Mouse (Mus musculus) B cell, adult 2 months (primary cell): ENCODE data around the gene Pid1.

ENCODE experiments used
- DNase-seq, 2 experiments: peaks; one replicate each; pipeline ENCODE4 v3.0.0; 2022

The Pid1 gene

DNA sequence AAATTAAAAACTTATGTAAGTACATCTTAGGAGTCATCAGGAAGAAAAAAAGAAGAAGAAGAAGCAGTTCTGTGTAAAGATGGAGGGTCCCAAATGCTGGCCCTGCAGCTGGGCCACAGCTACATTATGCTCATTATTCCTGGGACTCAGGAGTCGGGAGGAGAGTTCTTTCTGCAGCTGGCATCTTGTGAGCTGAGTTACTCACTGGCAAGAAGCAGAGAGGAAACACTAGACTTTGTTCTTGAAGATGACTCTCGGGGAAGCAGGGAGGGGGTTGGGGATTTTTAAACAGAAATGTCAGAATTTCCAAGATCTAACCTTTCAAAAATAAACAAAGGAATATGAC lies 208.4 kb downstream of the Pid1 start:
- DNase-seq, result no peak

DNA sequence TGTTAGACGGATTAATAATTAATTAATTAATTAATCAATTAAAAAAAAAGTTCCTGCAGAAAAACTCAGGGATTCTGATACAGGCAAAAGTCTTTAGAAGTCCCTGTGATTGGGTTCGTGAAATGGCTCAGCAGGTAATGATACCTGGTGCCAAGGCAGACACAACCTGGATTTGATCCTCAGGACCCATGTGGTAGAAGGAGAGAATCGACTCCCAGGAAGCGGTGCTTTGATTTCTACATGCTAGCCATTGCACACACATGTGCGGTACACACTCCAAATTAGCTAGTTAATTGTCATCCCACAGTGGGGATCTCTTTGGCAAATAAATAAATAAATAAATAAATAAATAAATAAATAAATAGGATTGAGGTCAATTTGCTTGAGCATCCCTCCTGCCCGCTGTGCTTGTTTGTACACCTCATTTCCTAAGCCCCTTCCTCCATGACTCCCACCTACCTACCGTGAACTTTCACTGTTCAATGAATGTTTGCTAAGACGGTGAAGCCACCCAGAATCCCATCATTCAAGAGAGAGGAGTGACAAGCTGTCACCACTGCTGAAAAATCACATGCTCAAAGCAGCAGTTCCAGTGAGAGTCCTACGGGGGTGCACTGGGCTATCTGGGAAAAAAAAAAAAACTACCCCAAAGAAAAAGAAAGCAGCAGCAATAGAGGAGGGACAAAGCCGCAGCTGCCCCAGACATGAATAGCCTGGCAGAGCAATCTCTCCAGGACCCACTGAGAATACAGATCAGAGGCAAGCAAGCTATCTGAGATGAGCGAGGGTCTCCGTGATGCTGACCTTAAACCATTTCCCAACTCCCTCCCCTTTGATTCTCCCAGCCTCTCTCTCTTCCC lies 209.0 kb downstream of the Pid1 start:
- DNase-seq, result no peak

- DNase-seq, result no peak
These were observed 210.0 kb downstream of the Pid1 start for GRCm38 (mm10) chr1:84153943-84154342.

- no peak for DNase-seq
These were observed 222.4 kb downstream of the Pid1 start for GRCm38 (mm10) chr1:84141561-84141960.

DNA sequence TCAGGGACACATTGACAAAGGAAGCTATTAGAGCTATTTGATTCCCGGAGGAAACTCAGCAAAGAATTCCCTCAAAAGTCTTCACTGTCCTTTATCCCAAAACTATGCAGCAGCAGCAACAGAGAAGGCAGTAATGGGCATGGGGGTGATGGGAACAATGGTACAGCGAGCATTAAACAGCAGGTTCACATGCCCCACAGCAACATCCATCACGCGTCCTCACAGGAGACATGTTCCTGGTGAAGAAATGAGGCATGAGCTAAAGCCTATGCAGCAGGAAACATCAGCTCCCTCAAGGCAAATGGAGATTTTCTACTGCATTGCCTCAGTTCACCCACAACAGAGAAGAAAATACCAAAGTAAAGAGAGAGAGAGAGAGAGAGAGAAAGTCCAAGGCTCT lies 231.5 kb downstream of the Pid1 start:
- no peak for DNase-seq

- DNase-seq, result no peak
These were observed 232.2 kb downstream of the Pid1 start for GRCm38 (mm10) chr1:84131799-84132198.

- no peak for DNase-seq
These were observed 235.5 kb downstream of the Pid1 start for GRCm38 (mm10) chr1:84128510-84128909.

DNA sequence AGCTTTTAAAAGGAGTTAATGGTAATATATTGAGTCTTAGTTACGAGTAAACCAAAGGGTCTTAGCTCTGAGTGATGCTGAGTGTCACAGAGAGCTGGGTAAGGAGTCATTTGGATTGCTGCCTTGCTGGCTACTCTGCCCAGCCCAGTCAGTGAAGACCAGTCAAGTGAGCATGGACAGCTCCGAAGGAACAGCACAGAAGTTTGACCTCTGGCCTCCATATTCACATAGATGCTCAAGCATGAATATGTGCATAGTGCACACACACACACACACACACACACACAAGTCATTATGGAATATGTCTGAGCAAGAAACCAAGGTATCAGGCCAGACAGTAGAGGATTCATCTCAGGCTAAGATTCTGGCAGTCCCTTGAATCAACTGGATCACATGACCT lies 244.7 kb downstream of the Pid1 start:
- DNase-seq, result no peak

GRCm38 (mm10) chr1:84106756-84107155 lies 257.2 kb downstream of the Pid1 start:
- no peak for DNase-seq

GRCm38 (mm10) chr1:84102052-84102451 lies 261.9 kb downstream of the Pid1 start:
- no peak for DNase-seq

DNA sequence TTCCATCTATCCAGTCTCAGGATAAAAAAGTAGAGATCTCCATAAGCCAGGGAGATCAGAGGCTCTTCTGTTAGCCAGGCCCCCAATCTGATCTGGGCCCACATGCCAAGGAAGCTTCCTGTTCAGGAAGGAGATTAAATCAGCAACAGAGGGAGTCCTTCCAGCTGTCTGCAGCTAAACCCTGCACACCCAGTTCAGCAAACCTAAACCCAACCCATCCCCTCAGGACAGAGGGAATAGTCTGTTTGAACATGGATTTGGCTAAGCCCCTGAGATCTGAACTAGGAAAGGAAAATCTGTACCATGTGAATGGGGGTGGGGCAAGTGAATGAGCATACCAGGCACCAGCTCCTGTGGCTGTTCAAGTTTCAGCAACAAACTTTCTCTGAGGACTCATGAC lies 266.6 kb downstream of the Pid1 start:
- DNase-seq, result no peak

- no peak for DNase-seq
These were observed 270.7 kb downstream of the Pid1 start for GRCm38 (mm10) chr1:84093291-84093690.

GRCm38 (mm10) chr1:84089664-84090063 lies 274.3 kb downstream of the Pid1 start:
- DNase-seq, result no peak

DNA sequence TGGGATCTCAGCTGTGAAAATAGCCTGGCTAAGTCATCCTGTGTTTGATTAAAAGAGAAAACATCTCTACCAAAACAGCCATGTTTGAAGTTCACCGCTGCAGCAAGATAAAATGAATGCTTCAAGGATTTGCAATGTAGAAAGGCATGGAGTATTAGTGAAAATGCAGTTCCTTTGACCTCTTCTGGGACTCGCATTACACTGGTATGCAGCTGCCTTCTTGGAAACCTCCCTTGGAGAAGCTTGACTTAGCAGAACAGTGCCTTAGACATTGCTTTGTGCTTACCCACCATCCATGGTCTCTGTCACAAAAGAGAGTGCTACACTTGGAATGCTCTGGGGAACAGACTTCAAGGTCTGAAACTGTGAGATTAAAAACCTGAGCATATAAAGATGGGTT lies 276.0 kb downstream of the Pid1 start:
- no peak for DNase-seq

- no peak for DNase-seq
These were observed 276.7 kb downstream of the Pid1 start for GRCm38 (mm10) chr1:84087325-84087724.

GRCm38 (mm10) chr1:84086486-84086885 lies 277.5 kb downstream of the Pid1 start:
- no peak for DNase-seq

DNA sequence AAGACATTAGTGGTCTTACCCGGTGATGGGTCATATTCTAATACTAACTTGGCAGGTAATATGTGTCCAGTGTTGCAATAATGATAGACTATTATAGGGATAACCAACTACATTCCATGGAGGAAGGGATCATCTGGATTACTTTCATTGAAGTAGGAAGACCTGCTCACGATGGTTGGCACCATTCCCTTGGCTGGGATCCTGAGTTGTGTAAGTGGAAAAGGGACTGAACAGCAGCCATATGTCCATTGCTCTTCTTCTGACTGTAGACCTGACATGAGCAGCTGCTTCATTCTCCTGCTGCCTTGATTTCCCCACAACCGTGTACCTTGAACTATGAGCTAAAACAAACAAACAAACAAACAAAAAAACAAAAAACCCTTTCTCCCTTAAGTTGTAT lies 278.6 kb downstream of the Pid1 start:
- no peak for DNase-seq

DNA sequence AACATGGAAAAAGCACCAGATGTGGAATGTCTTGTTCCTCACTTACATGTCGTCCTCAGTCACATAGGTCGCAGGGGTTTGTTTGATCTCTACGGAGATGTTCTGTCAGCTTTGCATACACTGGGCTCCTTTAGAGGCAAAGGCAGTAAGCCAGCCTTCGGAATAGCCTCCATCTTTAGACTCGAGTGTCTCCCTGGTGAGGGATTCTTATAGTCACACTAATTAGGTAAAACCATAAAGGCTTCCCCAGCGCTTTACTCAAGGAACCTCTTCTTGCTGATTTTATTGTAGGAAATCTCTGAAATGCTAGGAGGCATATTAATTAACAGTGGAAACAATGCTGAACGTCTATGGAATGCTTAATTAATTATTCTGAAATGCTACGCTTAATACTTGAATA lies 284.4 kb downstream of the Pid1 start:
- no peak for DNase-seq

DNA sequence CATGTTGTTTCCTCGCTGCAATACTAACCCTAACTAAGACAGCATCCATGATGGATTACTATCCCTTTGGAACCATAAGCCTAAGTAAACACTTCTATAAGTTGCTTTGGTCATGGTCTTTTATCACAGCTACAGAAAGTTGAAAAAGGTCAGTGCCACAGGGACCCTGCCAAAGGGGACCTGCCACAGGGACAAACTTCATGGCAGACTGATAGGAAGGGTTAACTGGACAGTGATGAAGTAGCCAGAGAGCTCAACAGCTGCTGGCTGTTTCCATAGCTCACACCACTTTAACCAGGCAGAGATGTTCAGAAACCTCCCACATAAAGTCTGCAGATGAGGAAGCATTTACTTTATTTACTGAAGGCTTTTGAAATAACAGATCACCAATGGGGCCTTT lies 287.0 kb downstream of the Pid1 start:
- DNase-seq, result no peak

GRCm38 (mm10) chr1:84056884-84057630 lies 306.9 kb downstream of the Pid1 start:
- DNase-seq, result no peak

DNA sequence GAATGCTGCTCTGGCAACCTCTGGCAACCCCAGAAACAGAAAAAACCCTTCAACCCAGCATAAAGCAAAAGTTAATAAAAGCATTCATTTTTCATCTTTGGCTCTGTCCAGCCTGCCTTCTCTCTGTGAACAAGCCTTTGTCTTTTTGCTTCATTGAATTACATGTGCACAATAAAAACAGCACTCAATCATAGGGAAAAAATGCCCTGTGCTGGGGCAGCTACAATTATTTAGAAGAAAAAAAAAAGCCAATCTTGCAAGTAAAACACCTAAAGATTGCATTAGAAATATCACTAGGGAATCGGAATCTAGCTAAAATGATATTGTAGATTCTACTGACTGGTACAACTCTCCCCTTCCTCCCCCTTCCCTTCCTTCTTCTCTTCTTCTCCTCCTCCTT lies 307.7 kb downstream of the Pid1 start:
- no peak for DNase-seq

GRCm38 (mm10) chr1:84025746-84026145 lies 338.2 kb downstream of the Pid1 start:
- DNase-seq, result no peak

DNA sequence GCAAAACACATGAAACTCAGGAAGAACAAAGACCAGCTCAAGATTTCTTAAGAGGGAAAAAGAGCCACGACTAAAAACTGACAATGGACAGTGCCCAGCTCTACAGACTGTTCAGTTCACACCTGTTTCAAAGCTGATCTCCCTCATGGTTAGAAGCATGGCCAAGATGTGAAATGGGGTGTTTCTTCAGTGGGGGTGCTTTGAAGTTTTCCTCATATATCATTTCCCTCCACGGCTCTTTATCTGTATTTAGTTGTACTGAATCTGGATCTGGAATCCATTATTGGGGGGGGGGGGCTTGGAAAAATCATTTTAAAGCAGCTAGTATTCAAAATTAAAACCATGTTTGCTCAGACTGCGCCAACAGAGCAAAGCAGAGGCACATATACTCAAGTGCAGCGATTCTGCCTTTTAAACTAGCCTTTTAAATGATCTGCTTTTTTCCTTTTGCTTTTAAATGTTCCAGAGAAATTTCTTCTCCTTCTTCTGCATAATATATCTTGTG lies 351.1 kb downstream of the Pid1 start:
- DNase-seq, result no peak

- no peak for DNase-seq
These were observed 361.4 kb downstream of the Pid1 start for GRCm38 (mm10) chr1:84002630-84003029.
